Mouse (Mus musculus): ENCODE results near the gene Tmem131l.

Tmem131l gene

DNA sequence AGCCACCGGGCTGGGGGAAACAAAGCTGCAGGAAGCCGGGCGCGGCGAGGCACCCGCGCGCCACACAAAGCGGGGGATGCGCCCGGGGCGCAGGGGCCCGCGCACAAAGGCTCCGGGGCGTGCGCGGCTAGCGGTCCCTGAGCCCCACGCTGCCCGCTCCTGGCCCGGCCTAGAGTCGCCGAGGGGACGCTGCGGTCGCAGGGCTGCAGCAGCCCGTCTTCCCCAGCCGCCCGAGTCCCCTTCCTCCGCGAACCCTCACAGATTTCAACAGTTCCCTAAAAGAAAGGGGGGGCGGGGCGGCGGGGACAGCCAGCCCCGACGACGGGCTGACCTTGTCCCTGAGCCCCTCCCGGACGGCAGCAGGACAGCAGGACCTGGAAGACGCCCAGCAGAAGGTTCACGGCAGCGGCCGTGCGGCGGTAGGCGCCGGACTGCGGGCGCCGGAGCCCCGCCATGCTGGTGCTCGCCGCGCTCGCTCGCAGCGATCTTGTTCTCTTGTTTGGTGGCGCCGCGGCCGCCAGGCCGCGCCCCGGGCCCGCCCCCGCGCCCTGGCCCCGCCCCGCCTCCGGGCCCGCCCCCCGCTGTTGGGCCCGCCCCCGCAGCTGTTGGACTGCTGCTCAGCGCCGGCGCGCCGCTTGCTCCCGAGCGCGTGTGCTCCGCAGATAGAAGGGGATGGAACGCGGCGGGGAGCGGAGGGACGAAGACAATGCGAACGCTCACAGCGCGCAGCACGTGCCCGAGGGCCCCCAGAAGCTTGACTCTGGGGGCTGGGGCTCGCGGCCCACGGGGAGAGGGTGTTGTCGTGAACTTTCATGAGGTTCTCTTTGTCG, at the start of gene Tmem131l:
Gene Tmem131l, minus strand, starts transcription at position 530 of the 830 bp plus-strand sequence.
- DNase-seq (ENCODE audit: low read depth, low spot score), result peak; percentile 73

DNA sequence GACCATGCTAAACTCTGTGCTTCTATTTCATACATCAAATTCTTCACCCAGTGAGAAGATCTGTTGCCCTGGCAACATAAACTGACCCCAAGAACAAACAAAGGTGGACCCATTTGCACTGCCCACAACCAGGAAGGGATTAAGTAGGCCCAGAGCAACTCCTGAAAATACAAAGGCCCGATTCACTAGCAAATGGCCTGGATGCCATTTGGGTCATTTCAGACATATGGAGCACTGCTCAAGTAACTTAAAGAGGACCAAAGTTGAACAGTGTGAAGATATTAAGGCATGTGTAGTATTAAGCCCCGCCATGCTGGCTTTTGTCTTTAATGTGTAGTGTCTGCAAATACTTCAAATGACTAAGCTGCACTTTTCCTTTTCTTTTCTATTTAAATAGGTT, 46.9 kb upstream of the Tmem131l start:
- no peak for DNase-seq (ENCODE audit: low read depth, low spot score)

DNA sequence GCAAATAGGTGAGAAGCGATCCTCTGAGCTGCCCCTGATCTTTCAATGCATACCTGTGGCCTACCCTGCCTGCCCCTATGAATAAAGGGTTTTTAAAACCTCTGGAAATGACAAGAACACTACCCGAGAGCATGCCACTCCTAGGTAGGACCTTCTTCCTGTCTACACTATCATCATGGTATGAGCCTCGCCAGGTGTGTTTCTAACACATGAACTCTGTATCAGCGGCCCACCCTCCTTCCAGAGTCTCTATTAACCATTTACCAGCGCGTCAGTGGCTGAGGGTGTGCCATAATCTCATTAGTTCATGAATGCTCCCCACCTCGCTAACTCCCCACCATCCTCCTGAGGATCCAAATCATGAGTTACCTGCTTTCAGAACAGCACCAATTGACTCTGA, 46.4 kb upstream of the Tmem131l start:
- DNase-seq (ENCODE audit: low read depth, low spot score), result no peak

DNA sequence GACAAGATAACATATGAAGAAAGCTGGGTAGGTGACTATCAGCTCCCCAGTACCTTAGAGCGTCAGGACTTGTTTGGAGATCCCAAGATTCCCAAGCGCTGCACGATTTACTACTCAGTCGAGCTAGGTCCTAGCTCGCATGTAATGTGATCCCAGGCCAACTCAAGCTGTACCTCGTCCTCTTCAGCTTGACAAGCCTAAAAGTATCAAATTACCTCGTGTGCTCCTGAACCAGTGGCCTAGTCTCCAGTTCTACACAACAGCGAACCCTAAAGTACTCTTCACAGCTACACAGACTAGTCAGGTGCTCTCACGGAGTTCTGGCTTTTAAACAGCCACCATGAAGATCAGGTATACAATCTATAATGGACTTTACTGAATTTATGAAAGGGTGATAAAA, 45.5 kb upstream of the Tmem131l start:
- no peak for DNase-seq (ENCODE audit: low read depth, low spot score)

DNA sequence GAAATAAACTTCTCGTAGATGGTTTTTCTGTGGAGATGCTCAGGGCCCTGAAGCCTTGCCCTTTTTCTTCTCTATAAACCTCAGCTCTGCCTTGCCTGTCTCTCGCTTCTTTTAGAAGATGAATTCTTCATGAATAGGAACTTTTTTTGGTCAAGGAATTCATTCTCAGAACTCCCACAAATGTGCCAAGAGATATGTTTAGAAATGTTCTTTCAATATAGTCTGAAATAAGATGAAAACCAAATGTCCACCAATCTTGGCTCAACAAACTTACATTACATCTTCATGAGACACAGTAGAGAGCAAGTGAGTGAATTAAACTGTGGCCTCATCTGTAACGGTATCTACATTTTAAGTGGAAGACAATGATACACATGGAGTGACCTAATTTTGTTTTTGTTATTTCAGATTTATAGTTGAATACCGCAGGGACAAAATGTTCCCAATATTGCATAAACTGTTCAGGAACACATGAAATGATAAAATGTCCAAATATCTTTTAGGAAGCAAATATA, 41.3 kb upstream of the Tmem131l start:
- DNase-seq (ENCODE audit: low read depth, low spot score), result no peak

DNA sequence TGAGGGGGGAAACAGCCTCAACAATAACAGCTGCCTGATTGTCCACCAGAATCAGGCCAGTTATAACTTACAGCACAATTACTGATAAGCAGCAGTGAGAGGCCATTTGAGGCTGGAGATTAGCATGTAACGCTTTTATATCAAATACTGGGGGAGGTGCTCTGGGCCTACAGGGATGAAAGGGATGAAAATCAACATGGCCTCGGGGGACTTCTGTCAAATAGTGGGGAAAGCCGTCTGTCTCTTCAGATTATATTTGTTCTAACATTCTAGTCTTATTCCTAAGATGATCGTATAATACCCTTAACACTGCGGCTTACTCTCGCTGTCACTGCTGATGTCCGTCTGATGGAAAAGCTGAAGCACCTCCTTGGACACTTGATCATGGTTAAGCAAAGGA, 40.1 kb upstream of the Tmem131l start:
- no peak for DNase-seq (ENCODE audit: low read depth, low spot score)

DNA sequence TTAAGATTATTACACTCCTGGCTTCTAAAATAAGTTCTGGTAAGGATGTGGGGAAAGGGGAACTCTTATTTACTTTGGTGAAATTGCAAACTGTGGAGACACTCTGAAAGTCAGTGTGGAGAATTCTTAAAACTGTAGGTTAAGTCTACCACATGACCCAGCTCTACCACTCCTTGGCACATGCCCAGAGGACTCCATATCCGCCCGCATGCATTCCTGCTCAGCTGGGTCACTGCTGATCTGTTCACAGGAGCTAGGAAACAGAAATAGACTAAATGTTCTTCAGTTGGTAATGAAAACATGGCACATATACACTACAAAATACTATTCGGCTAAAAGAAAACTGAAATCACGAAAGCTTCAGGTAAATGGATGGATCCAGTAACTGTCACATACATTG, 37.5 kb upstream of the Tmem131l start:
- no peak for DNase-seq (ENCODE audit: low read depth, low spot score)

DNA sequence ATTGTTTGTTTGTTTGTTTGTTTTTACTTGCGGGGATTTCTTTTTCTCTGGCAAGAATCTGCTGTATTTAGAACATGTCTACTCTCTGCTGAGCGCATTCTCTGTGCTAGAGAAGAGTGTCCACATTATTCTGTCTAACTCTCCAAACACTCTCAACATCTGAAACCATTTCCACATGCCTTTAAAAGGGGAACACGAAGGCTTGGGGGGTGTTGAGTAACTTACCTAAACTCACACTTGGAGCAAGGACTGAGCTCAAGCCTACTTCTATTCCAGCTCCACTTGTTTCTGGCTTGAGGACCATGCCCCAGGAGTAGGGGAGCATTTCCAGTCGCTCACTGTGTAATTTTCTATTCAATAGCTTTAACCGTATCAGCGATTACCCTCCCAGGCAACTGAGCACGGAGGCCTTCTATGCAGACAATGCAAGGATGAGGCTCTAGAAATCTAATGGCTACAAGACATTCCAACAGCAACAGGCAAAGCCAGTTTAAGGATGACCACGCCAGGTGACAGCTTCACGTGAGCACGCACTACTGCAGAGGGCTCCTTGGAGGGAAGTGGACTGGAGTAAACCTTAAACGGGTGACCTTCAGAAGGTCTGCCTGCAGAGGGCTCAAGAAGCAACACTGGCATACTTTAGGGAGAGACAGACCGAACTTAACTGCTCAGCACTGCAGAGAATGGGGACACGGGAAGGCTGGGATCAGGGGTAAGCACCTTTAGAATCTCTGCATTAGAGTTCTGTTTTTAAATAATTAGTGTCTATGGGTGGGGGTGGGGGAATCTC, 36.8 kb upstream of the Tmem131l start:
- no peak for DNase-seq (ENCODE audit: low read depth, low spot score)

DNA sequence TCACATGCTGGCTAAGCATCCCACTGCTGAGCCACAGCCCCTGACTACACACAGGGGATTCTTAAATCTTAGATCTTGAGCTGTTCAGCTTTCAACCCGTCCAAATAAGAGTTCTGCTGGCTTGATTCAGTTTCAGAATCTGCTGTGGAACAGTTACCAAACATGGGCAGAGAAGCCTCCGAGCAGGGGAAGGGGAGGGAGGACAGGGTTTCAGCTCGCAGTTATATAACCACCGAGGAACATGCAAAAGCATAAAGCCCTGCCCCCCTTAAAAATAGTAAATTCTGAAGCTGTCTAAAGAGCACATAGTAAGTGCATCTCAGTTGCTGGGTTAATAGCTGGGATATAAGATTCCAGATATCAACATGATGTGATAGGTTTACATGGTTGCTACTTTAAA, 35.5 kb upstream of the Tmem131l start:
- no peak for DNase-seq (ENCODE audit: low read depth, low spot score)

DNA sequence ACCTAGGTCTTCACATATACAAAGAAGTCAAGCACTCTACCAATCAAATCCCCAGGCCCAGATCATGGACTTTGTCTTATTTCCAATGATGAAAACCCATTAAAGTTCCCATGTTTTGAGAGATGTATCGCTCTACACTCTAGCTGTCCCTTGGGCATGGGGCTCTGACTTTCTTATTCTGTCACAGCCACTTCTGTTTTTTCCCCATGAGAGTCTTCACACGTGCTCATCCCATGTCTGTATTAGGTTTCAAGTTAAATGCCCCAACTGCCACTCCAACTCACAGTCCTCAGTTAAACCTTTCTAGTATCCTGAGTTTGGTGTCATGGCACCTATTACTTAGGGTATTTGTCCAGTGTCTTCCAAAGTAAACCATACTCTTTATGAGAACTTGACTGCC, 34.8 kb upstream of the Tmem131l start:
- DNase-seq (ENCODE audit: low read depth, low spot score), result no peak

DNA sequence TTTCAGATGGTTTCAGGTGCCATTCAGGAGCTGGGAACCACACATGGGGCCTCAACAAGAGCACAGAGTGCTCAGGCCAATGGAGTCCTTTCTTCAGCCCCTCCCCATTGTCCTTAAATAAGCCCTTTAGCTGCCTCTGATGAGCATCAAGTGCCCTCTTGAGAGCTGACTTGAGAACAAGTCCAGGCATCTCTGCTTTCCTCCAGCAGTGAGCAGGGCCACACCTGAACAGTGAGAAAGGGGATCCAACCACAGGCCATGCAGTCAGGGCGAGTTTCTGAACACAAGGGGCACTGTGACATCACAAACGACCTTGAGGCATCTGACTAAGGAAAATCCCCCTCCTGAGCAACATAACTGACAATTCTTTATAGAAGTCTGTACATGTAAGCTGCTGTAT, 31.7 kb upstream of the Tmem131l start:
- no peak for DNase-seq (ENCODE audit: low read depth, low spot score)

DNA sequence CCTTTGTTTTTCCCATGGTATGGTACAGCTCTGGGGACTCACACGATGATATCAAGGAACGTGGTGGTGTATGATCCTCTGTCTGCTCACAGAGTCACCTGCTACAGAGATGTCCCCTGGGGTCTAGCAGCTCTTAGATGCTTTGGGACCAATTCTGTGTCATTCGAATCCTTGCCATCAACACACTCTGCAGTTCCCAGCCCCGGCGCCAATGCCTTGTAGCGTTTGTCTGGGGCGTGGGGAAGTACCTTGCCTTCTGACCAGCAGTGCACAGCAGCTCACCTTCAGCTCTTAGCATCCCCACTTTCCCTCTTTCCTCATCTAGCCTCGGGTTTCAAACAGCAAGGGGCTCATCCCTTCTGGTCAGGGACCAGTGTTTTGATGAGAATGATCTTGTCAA, 30.8 kb upstream of the Tmem131l start:
- DNase-seq (ENCODE audit: low read depth, low spot score), result no peak

DNA sequence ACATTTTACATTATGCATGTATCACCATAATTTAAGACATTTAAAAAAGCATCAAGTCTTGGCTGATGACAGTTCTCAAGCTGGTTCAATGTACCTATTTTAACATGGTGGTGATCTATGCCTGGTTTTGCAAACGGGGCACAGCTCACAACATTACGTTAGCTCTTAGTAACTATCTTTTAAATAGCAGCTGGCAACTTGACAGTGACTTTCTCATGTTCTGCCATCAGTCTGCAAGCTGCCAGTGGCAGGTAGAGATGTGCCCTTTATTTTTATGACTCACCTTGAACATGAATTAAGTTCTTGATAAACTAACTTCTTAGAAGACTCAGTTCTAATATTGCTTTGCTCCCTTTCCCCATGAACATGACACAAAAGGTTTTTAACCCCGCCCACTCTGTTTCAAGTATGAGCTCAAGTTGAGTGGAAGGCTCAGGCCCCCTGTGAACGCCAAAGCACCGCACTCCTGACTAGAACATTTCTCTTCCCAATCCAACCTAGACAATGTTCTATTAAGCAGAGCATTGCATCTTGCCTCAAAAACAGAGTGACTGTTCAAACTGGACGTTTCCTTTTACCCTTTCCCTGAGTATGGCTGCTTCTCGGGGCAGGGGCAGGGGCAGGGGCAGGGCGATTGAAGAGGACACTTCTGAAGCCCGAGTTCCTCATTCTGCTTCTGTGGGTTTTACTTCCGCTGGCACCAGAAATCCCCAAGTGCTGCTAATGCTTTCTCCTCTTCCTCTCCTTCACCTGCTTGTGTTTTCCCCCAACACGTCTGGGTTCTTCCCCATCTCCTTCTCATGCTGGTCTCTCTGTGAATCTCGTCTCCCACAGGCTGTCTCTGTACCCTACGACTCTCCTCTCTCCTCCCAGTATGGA, 29.1 kb upstream of the Tmem131l start:
- no peak for DNase-seq (ENCODE audit: low read depth, low spot score)

DNA sequence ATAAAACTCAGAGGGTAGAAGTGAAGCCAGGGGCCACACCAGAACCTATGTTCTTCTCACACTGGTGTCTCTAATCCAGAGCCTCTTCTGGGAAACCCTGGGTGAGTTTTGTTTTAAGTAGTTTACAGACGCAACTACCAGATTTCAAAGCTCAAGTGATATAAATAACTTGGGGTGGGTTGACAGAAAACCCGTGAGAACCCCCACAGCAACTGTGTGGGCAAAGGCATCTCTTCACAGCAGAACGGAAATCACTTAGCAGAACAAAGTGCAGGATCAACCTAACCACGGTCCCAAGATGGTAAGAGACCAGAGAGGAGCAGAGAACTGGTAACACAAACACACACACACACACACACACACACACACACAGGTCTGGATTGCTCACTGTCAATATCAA, 25.9 kb upstream of the Tmem131l start:
- DNase-seq (ENCODE audit: low read depth, low spot score), result no peak

DNA sequence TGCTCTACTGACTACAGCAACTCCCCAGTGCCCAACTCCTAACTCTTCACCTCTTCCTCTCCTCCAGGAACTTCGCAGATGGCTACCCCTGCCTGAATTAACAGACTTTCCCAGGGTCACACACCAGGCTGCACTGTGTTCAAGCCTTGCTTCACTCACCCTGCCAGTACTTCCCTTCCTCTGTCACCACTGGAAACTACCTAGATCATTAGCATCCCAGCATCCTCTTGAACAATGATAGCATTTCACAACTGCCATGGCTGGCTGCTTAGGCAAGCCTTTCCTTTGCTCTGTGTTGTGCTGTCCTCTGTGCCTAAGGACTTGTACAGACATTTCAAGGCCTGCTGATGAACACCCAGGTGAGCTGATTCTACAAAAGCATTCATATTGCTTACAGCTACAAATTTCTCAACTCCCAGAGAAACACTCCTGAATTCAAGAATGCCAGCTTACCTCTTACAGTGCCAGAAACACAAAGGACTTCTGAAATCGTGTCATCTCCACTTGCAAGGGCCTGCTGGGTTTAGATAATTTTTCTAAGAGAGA, 23.5 kb upstream of the Tmem131l start:
- DNase-seq (ENCODE audit: low read depth, low spot score), result no peak

DNA sequence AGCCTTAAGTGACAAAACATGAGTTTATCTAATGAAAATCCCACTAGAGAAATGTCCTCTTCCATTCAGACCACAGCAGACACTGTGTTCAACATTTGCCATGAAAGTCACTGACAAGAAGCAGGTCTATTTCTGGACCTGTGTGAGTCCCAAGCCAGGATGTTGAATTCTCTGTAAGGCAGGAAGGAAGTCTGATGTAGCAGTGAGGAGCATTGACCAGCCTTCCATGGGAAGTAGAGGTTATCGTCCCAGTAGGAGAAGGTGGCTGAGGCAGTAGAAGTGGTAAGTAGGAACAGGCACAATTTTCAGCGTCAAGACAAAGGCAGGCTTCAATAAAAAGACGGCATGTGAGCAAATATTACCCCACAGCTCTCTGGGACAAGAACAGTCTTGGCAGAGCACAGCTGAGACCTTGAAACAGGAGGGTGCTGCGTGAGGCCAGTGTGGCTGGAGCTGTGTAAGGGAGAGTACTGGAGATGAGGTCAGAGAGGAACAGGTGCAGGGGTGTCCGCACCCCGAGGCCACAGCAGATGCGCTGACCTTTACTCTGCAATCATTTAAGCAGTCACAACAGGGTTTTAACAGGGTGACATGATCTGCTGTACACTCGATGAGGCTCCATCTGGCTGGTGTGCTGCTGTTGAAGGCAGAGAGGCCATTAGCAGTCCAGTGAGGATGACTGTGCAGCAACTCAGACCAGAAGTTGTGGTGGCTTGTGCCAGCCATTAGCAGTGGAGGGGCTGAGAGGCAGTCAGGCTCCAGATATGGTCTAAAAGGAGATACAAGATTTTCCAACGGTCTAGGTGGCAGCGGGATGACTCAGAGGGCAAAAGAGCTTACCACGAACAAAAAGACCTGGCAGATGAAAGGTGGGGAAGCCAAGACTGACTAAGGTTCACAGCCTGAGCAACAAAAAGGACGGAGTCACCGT, 21.8 kb upstream of the Tmem131l start:
- DNase-seq (ENCODE audit: low read depth, low spot score), result no peak

DNA sequence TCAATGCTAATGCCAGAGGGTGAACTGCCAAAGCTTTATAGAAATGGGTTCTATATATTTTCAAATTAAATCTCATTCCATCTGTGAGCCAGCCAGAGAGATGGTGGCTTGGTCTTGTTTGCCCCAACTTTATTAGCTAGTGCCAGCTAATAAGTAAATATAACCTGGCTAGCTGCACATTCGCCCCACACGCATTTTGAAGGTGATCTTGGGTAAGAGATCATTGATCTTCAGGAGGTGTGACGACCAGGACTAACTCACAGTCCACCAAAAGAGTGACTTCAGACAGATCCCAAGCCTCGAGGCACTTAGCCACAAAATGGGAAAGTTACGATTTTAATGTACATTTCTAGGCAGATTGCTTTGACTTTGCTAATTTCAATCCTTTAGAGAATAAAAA, 21.0 kb upstream of the Tmem131l start:
- DNase-seq (ENCODE audit: low read depth, low spot score), result no peak

DNA sequence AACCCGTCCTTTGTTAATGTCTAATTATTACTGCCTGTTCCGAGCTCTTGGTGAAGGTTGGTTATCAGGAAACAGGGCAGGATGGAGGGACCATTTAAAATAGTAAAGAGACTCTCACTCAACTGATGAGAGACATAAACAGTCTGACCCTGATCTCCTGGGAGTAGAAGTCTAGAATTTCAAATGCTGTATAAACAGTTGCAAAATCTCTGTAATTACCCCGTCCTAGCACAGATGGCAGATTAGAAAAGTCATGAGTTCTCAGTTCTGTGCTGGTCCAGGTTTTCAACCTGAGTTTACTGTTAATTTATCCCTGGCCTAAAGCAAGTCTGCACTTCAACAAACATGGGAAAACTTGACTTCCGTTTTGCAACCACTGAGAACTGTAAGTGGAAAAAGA, 20.2 kb upstream of the Tmem131l start:
- no peak for DNase-seq (ENCODE audit: low read depth, low spot score)

DNA sequence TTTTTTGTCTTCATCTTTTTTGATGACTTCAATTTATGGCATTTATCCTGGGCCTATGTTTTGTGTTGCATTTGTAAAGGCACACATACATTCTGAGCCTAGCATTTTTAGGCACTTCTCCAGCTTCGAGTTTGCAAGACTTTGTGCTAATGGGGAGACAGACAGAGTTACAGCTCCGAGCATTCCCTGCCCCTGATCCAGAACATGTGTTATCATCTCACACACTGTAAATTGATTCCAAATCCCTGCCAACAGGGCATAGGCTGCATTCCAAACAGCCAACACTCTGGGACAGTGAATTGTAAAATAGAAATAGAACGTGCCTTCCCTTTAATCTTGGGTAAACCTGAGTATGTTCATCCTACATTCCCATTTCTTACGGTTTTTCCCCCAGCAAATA, 19.7 kb upstream of the Tmem131l start:
- no peak for DNase-seq (ENCODE audit: low read depth, low spot score)

DNA sequence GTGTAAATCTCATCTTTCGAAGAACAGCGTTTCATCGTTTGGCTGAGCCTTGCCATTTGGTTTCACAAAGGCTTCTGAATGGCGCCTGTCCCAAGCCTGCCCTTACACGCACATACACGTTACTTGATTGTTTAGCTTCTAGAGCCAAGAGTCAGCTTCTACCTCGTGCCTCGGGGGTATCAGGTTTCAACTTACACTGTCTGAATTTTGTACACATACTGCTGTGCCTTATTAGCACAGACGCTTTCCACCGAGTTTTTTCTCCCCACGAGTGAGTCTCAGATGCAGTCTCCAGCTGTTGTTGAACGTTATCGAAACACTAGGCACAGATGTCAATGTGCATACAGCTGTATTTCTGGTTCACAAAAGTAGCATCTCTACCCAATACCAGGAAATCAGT, 19.3 kb upstream of the Tmem131l start:
- no peak for DNase-seq (ENCODE audit: low read depth, low spot score)

Measured in c-Kit-negative CD71-positive TER-119-positive erythroid progenitor cells, embryonic 14.5 days (primary cell).